Mouse (Mus musculus): Measurements from ENCODE around the gene Cbfa2t2. TPM values are rescaled to one million over a fixed set of nuclear protein-coding genes. Genes with fewer than 3 reads are reported as not detected.

Gene Cbfa2t2
- 23.1 TPM for polyA plus RNA-seq (2017; shearing (Covaris generic))

GRCm38 (mm10) chr2:154436458-154437190 is at the start of gene Cbfa2t2:
Gene Cbfa2t2, plus strand, starts transcription at chr2:154436481.

GRCm38 (mm10) chr2:154407643-154408445 is 28.4 kb upstream of the Cbfa2t2 start, which contains the start of gene Snta1:
Gene Snta1, minus strand, starts transcription at chr2:154408099.

DNA sequence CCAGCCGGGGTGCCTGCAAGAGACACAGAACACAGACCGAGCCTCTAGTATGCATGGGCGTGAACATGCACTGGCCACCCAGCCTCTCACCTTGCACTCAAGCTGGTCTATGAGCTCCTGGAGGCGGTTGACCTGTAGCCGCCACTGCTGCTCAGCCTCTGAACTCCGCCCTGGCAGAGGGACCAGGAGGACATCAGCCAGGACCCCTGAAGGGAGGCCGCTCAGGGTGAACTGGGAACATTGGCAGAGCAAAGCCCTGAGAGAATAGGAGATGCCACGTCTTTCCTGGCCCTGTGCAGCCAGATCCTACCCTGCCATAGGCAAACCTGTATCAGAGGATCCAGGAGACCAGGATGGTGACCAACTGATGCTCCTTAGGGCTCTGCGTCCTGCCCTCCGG is 110.4 kb downstream of the Cbfa2t2 start, which contains the start of gene 1700003F12Rik:
TSS of gene 1700003F12Rik (plus strand) at position 375 of the 400 bp plus-strand sequence.

DNA sequence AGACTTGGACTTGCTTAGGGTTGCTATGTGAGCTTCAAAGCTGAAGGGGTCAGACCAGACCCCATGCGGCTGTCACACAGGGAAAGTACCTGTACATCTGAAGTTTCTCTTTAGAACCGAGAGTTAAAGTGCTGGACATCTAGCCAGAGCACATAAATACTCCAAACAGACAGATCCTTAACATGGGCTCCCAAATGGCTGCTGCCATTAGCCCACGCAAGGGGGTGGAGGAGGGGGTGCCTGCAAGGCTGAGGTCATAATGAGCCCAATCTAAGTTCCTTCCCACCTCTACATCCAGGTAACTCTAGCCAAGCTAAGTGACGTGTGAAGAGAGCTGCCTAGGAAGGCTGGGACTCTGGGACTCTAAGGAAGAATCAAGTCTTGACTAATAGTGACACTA is 115.2 kb downstream of the Cbfa2t2 start, which contains the start of gene Actl10:
TSS of gene Actl10 (plus strand) at position 301 of the 400 bp plus-strand sequence.

GRCm38 (mm10) chr2:154558264-154559039 is 122.2 kb downstream of the Cbfa2t2 start, which contains the start of gene Necab3:
Gene Necab3, minus strand, starts transcription at chr2:154558890.

DNA sequence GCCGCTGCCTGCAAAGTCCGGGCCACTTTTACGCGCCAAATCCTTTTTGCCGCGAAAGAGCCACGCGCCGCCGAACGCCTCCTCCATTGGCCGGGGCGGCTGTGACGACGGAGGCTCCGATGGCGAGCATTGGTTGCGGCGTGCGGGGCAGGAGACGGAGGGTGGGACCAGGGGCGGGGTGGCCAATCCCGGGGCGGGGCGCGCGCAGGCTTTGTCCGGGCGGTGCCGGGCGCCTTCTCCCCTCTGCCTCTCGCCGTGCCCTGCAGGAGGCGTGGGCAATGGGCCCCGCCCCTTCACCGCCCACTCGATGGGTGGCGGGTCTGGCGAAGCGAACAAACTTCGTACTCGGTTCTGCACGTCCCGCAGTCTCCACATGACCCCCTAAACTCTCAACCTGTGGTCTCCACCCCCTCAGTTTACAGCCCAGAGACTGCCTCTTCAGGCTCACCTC is 133.6 kb downstream of the Cbfa2t2 start, which contains the start of gene E2f1:
TSS of gene E2f1 (minus strand) at position 57 of the 451 bp plus-strand sequence.

Other genes with a start within 250 kb of the Cbfa2t2 start
- not detected for gene Bpifb1, start 245.7 kb upstream of the Cbfa2t2 start, polyA plus RNA-seq (2017; shearing (Covaris generic))
- gene Bpifb5, start 212.7 kb upstream of the Cbfa2t2 start, polyA plus RNA-seq (2017; shearing (Covaris generic)) = not detected
- gene Bpifb9a, start 178.6 kb upstream of the Cbfa2t2 start, polyA plus RNA-seq (2017; shearing (Covaris generic)) = not detected
- gene Bpifb9b, start 129.3 kb upstream of the Cbfa2t2 start, polyA plus RNA-seq (2017; shearing (Covaris generic)) = not detected
- gene Cdk5rap1, start 63.5 kb upstream of the Cbfa2t2 start, polyA plus RNA-seq (2017; shearing (Covaris generic)) = 12.8 TPM
- gene Snta1, start 28.4 kb upstream of the Cbfa2t2 start, polyA plus RNA-seq (2017; shearing (Covaris generic)) = not detected
- gene 1700003F12Rik, start 110.6 kb downstream of the Cbfa2t2 start, polyA plus RNA-seq (2017; shearing (Covaris generic)) = not detected
- not detected for gene Actl10, start 115.3 kb downstream of the Cbfa2t2 start, polyA plus RNA-seq (2017; shearing (Covaris generic))
- not detected for gene Necab3, start 122.4 kb downstream of the Cbfa2t2 start, polyA plus RNA-seq (2017; shearing (Covaris generic))
- gene E2f1, start 133.4 kb downstream of the Cbfa2t2 start, polyA plus RNA-seq (2017; shearing (Covaris generic)) = 2.4 TPM
- 10.0 TPM for gene Pxmp4, start 167.2 kb downstream of the Cbfa2t2 start, polyA plus RNA-seq (2017; shearing (Covaris generic))
- gene Zfp341, start 176.8 kb downstream of the Cbfa2t2 start, polyA plus RNA-seq (2017; shearing (Covaris generic)) = 0.57 TPM
- not detected for gene 4930519P11Rik, start 177.0 kb downstream of the Cbfa2t2 start, polyA plus RNA-seq (2017; shearing (Covaris generic))
- gene Chmp4b, start 215.2 kb downstream of the Cbfa2t2 start, polyA plus RNA-seq (2017; shearing (Covaris generic)) = 20.5 TPM